Mouse (Mus musculus): ENCODE results near the gene Gm6793.

DNA sequence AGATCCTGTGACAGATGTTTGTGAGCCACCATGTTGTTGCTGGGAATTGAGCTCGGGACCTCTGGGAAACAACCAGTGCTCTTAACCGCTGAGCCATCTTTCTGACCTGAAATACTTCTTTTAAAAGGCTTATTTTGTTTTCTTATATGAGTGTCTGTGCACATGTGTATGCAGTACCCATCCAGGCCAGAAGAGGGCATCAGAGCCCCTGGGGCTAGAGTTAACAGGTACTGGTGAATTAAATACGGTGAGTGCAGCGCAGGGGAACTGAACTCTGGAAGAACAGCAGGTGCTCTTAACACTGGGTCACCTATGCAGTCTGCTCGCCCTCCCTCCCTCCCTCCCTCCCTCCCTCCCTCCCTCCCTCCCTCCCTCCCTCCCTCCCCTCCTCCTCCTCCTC lies 30.3 kb upstream of the Gm6793 start:
- TF ChIP-seq CTCF (IDR thresholded peaks at IDR 0.05; ENCODE audit: borderline replicate concordance, insufficient read depth, low read depth, low read length), result no peak
- TF ChIP-seq POLR2A (IDR thresholded peaks at IDR 0.05; ENCODE audit: borderline replicate concordance, insufficient read depth, low read length), result no peak
